Mouse (Mus musculus) megakaryocyte, embryonic 14.5 days (primary cell): ENCODE results near the gene Smyd3. TPM values are rescaled to one million over a fixed set of nuclear protein-coding genes. Genes with fewer than 3 reads are reported as not detected.

ENCODE experiments used
- H3K27me3 ChIP-seq: replicated peaks from 2 replicates; pipeline ENCODE3; 2012; ENCODE audit warnings: inconsistent platforms
- H3K36me3 ChIP-seq: replicated peaks from 2 replicates; pipeline ENCODE3; 2012; ENCODE audit warnings: low read length, inconsistent platforms, mixed read lengths
- H3K4me1 ChIP-seq: 2 replicates; pipeline ENCODE4 v1.6.1; 2012; ENCODE audit warnings: inconsistent platforms
- H3K4me3 ChIP-seq: replicated peaks from 2 replicates; pipeline ENCODE3; 2012; ENCODE audit warnings: moderate library complexity, mild to moderate bottlenecking, inconsistent platforms
- H3K9me3 ChIP-seq: 2 replicates; pipeline ENCODE4 v1.6.1; 2012; ENCODE audit warnings: inconsistent platforms
- FLI1 ChIP-seq: IDR thresholded peaks from 2 replicates; pipeline ENCODE4 v1.6.1; 2012; ENCODE audit warnings: low read length, inconsistent platforms, mixed read lengths
- GATA1 ChIP-seq: IDR thresholded peaks from 3 replicates; pipeline ENCODE4 v1.6.1; 2012; ENCODE audit warnings: mixed read lengths, low read length, inconsistent platforms, borderline replicate concordance
- polyA plus RNA-seq: library from polyadenylated mRNA; stranded (reverse); fragments of >175 nt; gene quantifications from 2 replicates; pipeline ENCODE4 v1.2.3, GENCODE M21; 2012; ENCODE audit warnings: low replicate concordance; ENCODE audit not compliant: insufficient read depth

Gene Smyd3
- 2.4 TPM in 1 of 2 replicates, not detected in the other for polyA plus RNA-seq

- Histone ChIP-seq H3K36me3 (no peaks in the 10 kb centered on the region), H3K4me1 (peaks cover 24% of the 10 kb centered on the region), H3K27me3 (no peaks in the 10 kb centered on the region), H3K4me3 (peak within 1 kb of the TSS; percentile 93), H3K9me3 (no peaks in the 10 kb centered on the region)
- TF ChIP-seq FLI1 (no peak), GATA1 (no peak)
Observed at GRCm38 (mm10) chr1:179517713-179518465, at the start of gene Smyd3. TSS of gene Smyd3 (minus strand) at chr1:179518041.

DNA sequence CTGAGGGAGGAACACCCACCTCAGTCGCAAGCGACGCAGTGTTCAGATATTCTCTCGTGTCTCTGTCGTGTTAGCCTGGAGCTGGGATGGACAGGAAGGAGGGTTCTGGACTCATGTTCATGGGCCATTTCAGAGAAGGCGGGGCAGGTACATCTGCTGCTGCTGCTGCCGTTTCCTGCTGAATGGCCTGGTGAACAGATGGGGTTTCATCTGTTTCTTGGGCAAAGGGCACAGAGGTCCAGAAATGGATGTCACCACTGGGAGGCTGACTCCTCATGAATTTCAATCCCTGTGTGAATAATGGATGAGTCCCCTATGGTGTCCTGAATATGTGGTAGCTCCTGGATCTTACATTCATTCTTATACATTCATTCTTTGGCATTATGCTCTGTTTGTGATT is 49.7 kb upstream of the Smyd3 start:
- H3K4me3 ChIP-seq, result peak overlapping the region; percentile 42
- H3K9me3 ChIP-seq, result no peaks in the 10 kb centered on the region
- H3K27me3 ChIP-seq, result no peaks in the 10 kb centered on the region
- H3K36me3 ChIP-seq, result peaks cover 37% of the 10 kb centered on the region
- H3K4me1 ChIP-seq, result peaks cover 86% of the 10 kb centered on the region
- TF ChIP-seq GATA1 (no peak), FLI1 (no peak)

- Histone ChIP-seq H3K4me3 (peak overlapping the region; percentile 42), H3K9me3 (no peaks in the 10 kb centered on the region), H3K27me3 (no peaks in the 10 kb centered on the region), H3K36me3 (peaks cover 56% of the 10 kb centered on the region), H3K4me1 (peaks cover 80% of the 10 kb centered on the region)
- TF ChIP-seq GATA1, result no peak
- TF ChIP-seq FLI1, result no peak
Observed at GRCm38 (mm10) chr1:179563926-179564325, 46.1 kb upstream of the Smyd3 start.

DNA sequence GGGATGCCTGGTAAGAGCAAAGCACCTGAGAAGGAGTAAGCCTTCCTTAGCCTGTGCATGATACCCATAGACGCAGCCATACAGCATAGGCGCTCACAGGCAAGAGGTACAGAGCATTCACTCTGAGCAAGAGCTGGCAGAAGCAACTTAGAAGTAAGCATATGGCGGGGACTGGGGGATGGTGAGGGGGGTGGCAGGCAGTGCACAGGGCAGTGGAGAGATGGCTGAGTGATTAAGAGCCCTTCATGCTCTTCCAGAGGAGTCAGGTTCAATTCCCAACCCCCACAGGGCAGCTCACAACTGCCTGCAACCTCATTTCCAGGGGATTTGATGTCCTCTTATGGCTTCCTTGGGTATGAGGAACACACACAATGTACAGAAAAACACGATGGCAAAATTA is 45.4 kb upstream of the Smyd3 start:
- no peaks in the 10 kb centered on the region for H3K27me3 ChIP-seq
- peak overlapping the region; percentile 1 for H3K4me3 ChIP-seq
- TF ChIP-seq GATA1 (no peak), FLI1 (no peak)
- H3K4me1 ChIP-seq, result peaks cover 79% of the 10 kb centered on the region
- peaks cover 62% of the 10 kb centered on the region for H3K36me3 ChIP-seq
- no peaks in the 10 kb centered on the region for H3K9me3 ChIP-seq

GRCm38 (mm10) chr1:179560845-179561430 is 43.1 kb upstream of the Smyd3 start:
- no peaks in the 10 kb centered on the region for H3K27me3 ChIP-seq
- no peak overlapping the region for H3K4me3 ChIP-seq
- TF ChIP-seq FLI1 (no peak), GATA1 (no peak)
- H3K9me3 ChIP-seq, result no peaks in the 10 kb centered on the region
- H3K4me1 ChIP-seq, result peaks cover 77% of the 10 kb centered on the region
- peaks cover 66% of the 10 kb centered on the region for H3K36me3 ChIP-seq

GRCm38 (mm10) chr1:179559446-179560194 is 41.8 kb upstream of the Smyd3 start:
- H3K9me3 ChIP-seq, result no peaks in the 10 kb centered on the region
- no peak overlapping the region for H3K4me3 ChIP-seq
- peaks cover 80% of the 10 kb centered on the region for H3K4me1 ChIP-seq
- no peaks in the 10 kb centered on the region for H3K27me3 ChIP-seq
- TF ChIP-seq FLI1 (no peak), GATA1 (no peak)
- H3K36me3 ChIP-seq, result peaks cover 68% of the 10 kb centered on the region

DNA sequence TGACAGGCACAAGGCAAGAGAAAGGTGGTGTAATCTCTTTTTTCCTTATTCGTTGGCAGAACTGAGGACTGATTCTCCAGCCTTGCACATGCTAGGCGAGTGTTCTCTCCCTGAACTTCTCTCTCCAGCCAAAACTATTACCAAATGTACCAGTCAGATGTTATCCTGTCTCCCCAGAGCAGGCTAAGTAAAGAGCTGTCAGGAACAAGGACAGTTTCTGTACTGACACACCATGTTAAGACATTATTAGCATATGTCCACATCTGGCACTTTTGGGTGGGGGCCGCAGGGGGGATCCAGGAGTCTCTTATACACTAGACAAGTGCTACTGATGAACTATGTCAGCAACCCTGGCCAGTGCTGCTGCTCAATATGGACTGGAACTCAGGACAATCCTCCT is 39.1 kb upstream of the Smyd3 start:
- Histone ChIP-seq H3K4me1 (peaks cover 83% of the 10 kb centered on the region), H3K27me3 (no peaks in the 10 kb centered on the region), H3K9me3 (no peaks in the 10 kb centered on the region), H3K4me3 (no peak overlapping the region), H3K36me3 (peaks cover 68% of the 10 kb centered on the region)
- TF ChIP-seq GATA1 (no peak), FLI1 (no peak)

DNA sequence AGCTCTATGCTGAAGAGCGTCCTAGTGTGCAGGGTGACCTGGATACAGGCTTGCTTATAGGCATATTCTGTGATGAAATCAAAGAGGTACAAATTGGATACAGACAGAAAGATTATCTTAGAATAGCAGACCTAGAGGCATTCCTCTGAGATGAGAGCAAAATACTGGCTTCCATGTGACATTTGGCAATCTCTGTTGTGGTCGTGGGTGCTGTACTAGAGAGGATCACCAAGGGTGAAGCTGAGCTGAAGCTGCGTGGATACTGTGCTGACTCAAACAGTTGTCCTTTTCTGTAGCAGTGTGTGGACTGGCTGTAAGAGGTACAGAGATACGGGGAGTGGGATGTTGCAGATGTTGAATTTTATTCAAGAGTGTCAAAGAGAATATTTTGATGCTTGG is 36.1 kb upstream of the Smyd3 start:
- no peaks in the 10 kb centered on the region for H3K9me3 ChIP-seq
- peaks cover 89% of the 10 kb centered on the region for H3K4me1 ChIP-seq
- H3K36me3 ChIP-seq, result peaks cover 55% of the 10 kb centered on the region
- TF ChIP-seq GATA1 (no peak), FLI1 (no peak)
- H3K27me3 ChIP-seq, result no peaks in the 10 kb centered on the region
- H3K4me3 ChIP-seq, result peak overlapping the region; percentile 70

- H3K36me3 ChIP-seq, result peaks cover 53% of the 10 kb centered on the region
- peaks cover 90% of the 10 kb centered on the region for H3K4me1 ChIP-seq
- H3K27me3 ChIP-seq, result no peaks in the 10 kb centered on the region
- peak overlapping the region; percentile 42 for H3K4me3 ChIP-seq
- H3K9me3 ChIP-seq, result no peaks in the 10 kb centered on the region
- TF ChIP-seq GATA1, result no peak
- no peak for TF ChIP-seq FLI1
Observed at GRCm38 (mm10) chr1:179553197-179553948, 35.5 kb upstream of the Smyd3 start.
